Mouse (Mus musculus) testis, adult 2 months (tissue): ENCODE data around the gene Zgrf1. TPM values are rescaled to one million over a fixed set of nuclear protein-coding genes. Genes with fewer than 3 reads are reported as not detected.

Experiments used
- H3K27ac ChIP-seq: fragments of 200-500 bp; 2 replicates; pipeline ENCODE4 v1.5.1; 2012; ENCODE audit warnings: low read depth, low read length; ENCODE audit not compliant: control insufficient read depth, insufficient read depth
- H3K27me3 ChIP-seq: fragments of 200-500 bp; 2 replicates; pipeline ENCODE4 v1.6.1; 2012; ENCODE audit warnings: mild to moderate bottlenecking, low read length, moderate library complexity; ENCODE audit not compliant: control insufficient read depth, insufficient read depth
- H3K36me3 ChIP-seq: fragments of 200-500 bp; 2 replicates; pipeline ENCODE4 v1.6.1; 2012; ENCODE audit warnings: mild to moderate bottlenecking, low read length; ENCODE audit not compliant: control insufficient read depth, insufficient read depth
- H3K4me1 ChIP-seq: fragments of 200-500 bp; 2 replicates; pipeline ENCODE4 v1.6.1; 2012; ENCODE audit warnings: low read length; ENCODE audit not compliant: control insufficient read depth, insufficient read depth
- H3K4me3 ChIP-seq: fragments of 200-500 bp; 2 replicates; pipeline ENCODE4 v1.5.1; 2012; ENCODE audit warnings: low read depth, mild to moderate bottlenecking, low read length, moderate library complexity, mixed read lengths; ENCODE audit not compliant: control insufficient read depth
- CTCF ChIP-seq: fragments of 200-500 bp; IDR thresholded peaks from 2 replicates; pipeline ENCODE4 v1.5.1; 2012; ENCODE audit warnings: low read depth, mild to moderate bottlenecking, inconsistent platforms, low read length, moderate library complexity; ENCODE audit not compliant: control insufficient read depth, insufficient read depth, insufficient replicate concordance
- POLR2A ChIP-seq: fragments of 200-500 bp; IDR thresholded peaks from 2 replicates; pipeline ENCODE4 v1.6.1; 2012; ENCODE audit warnings: low read depth, mild to moderate bottlenecking, inconsistent platforms, low read length, moderate library complexity; ENCODE audit not compliant: control insufficient read depth
- polyA plus RNA-seq: library from polyadenylated mRNA; depleted of rRNA; stranded (reverse); fragments of >200 nt; gene quantifications from 2 replicates; pipeline ENCODE4 v1.2.3, GENCODE M21; 2012

Gene Zgrf1
- polyA plus RNA-seq, 1 experiment: 4.1 TPM

GRCm38 (mm10) chr3:127543976-127544375 lies 9.3 kb upstream of the Zgrf1 start:
- H3K27ac ChIP-seq: no peak overlapping the region
- no peaks in the 10 kb centered on the region for H3K27me3 ChIP-seq
- no peak overlapping the region for H3K4me3 ChIP-seq
- no peaks in the 10 kb centered on the region for H3K4me1 ChIP-seq
- no peaks in the 10 kb centered on the region; the same call in 1 of the 2 replicates for H3K36me3 ChIP-seq
- no peak for TF ChIP-seq POLR2A
- TF ChIP-seq CTCF: no peak

DNA sequence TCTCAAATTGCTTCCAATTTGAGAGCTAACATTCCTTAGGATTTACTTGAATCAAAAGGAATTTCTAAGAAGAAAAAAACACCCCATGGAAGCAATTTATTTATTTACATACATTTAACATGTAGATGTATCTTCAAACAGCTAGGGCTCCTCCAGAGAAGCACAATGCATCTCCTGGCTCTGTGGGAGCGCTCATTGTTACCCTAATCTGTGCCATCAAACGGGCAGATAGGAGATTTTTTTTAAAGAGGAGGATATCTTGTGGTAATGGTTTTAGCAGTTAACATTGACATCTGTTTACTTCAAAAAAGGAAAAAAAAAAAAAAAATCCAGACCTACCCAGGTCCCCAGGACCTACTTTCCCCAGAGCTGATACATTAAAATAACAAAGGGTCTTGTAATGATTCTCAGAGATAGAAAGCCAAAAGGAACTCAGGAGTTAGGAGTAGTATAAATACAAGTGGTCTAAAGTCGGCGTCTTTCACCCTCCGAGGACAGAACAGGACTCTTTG lies 8.6 kb upstream of the Zgrf1 start:
- Histone ChIP-seq H3K27me3 (no peaks in the 10 kb centered on the region), H3K27ac (no peak overlapping the region), H3K36me3 (no peaks in the 10 kb centered on the region; the same call in 1 of the 2 replicates), H3K4me1 (no peaks in the 10 kb centered on the region), H3K4me3 (no peak overlapping the region)
- no peak for TF ChIP-seq POLR2A
- no peak for TF ChIP-seq CTCF

DNA sequence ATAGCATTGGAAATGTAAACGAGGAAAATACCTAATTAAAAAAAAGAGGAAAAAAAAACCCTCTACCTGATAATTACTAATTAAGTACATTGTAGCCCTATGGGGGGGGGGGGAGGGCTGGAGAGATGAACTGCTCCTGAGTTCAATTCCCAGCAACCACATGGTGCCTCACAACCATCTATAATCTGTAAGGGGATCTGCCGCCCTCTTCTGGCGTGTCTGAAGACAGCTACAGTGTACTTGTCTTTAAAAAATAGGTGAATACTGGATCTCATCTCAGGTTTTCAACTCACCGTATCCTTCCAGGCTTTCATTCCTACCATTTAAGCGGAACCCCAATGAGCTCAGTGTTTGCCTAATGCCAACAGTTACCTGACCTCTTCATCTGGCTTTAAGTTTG lies 5.4 kb upstream of the Zgrf1 start:
- TF ChIP-seq POLR2A (no peak), CTCF (no peak)
- Histone ChIP-seq H3K4me3 (no peak overlapping the region), H3K27ac (no peak overlapping the region), H3K36me3 (no peaks in the 10 kb centered on the region; the same call in 1 of the 2 replicates), H3K4me1 (no peaks in the 10 kb centered on the region), H3K27me3 (no peaks in the 10 kb centered on the region)

- H3K27ac ChIP-seq: peak overlapping the region; percentile 84
- no peaks in the 10 kb centered on the region for H3K4me1 ChIP-seq
- peak overlapping the region; percentile 85 for H3K4me3 ChIP-seq
- H3K36me3 ChIP-seq: no peaks in the 10 kb centered on the region; the same call in 1 of the 2 replicates
- H3K27me3 ChIP-seq: no peaks in the 10 kb centered on the region
- no peak for TF ChIP-seq CTCF
Measured at GRCm38 (mm10) chr3:127552434-127552972, 786 bp upstream of the Zgrf1 start.

GRCm38 (mm10) chr3:127553720-127554043 lies 393 bp downstream of the Zgrf1 start:
- H3K27ac ChIP-seq: peak overlapping the region; percentile 80
- H3K4me1 ChIP-seq: no peaks in the 10 kb centered on the region
- H3K4me3 ChIP-seq: peak overlapping the region; percentile 85
- TF ChIP-seq CTCF (no peak), POLR2A (no peak)
- H3K36me3 ChIP-seq: no peaks in the 10 kb centered on the region; the same call in 1 of the 2 replicates
- no peaks in the 10 kb centered on the region for H3K27me3 ChIP-seq

- Histone ChIP-seq H3K4me3 (no peak overlapping the region; the same call in 1 of the 2 replicates), H3K4me1 (no peaks in the 10 kb centered on the region), H3K36me3 (peaks cover under 1% of the 10 kb centered on the region), H3K27ac (no peak overlapping the region), H3K27me3 (no peaks in the 10 kb centered on the region)
- TF ChIP-seq CTCF (no peak), POLR2A (no peak)
Measured at GRCm38 (mm10) chr3:127554723-127555122, 1.4 kb downstream of the Zgrf1 start.

GRCm38 (mm10) chr3:127558201-127558600 lies 4.9 kb downstream of the Zgrf1 start:
- no peak for TF ChIP-seq CTCF
- no peak for TF ChIP-seq POLR2A
- H3K27me3 ChIP-seq: no peaks in the 10 kb centered on the region
- no peak overlapping the region for H3K27ac ChIP-seq
- no peak overlapping the region for H3K4me3 ChIP-seq
- H3K36me3 ChIP-seq: peaks cover 3% of the 10 kb centered on the region
- H3K4me1 ChIP-seq: no peaks in the 10 kb centered on the region

DNA sequence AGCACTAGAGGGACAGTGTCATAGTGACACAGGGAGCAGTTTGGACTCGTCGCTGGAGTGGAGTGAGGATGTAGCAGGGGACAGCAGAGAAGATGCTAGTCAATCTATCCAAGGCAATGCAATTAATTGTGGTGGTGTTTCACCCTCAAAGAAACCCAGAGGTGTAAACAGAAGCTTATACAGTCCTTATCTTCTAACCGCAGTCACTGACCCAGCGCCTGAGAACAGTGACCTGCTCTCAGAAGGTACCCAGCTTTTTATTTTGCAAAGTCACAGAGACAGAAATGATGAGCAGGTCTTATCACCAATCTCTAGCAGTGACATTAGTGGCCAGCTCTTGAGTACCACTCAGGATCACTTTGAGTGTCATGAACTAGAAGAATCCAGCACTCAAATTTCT lies 9.7 kb downstream of the Zgrf1 start:
- H3K27ac ChIP-seq: no peak overlapping the region
- no peaks in the 10 kb centered on the region for H3K27me3 ChIP-seq
- TF ChIP-seq POLR2A: no peak
- no peak for TF ChIP-seq CTCF
- no peaks in the 10 kb centered on the region for H3K4me1 ChIP-seq
- H3K4me3 ChIP-seq: no peak overlapping the region
- peaks cover 3% of the 10 kb centered on the region for H3K36me3 ChIP-seq
